21 mouse cellular contexts compared by ENCODE assay signal in the genomic region with DNA sequence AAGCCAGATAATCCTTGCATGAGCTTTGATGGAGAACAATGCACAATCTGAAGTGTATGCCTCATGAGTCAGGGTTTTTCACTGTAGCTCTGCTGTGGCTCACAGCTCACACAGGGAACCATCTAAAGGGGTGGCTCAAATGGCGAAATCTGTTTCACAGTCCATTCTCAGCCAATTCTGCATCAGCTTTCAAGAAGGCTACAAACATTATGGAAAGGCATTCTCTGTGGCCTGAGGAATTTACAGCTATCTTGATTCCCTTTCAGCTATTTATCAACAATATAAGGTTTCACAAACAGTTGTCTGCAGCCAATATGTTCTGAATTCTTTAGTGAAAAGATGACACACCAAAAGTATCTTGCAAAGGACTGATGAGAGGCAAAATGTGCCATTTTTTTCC. TPM values are rescaled to one million over a fixed set of nuclear protein-coding genes. Genes with fewer than 3 reads are reported as not detected.
"Had no signal": no experiment of that assay in that cellular context is flagged by ENCODE, and none has a peak within 500 bp of the region (broad histone marks: within the 10 kb centered on the region; RNA-seq: fewer than 3 reads in every experiment).

No protein-coding gene starts in this region.

- H3K4me3 ChIP-seq: layer of hippocampus, adult 2 months; limb, embryonic 10.5 days; limb, embryonic 13.5 days; liver, embryonic 12.5 days; liver, embryonic 15.5 days; neural tube, embryonic 12.5 days; neural tube, embryonic 15.5 days had no signal

- H3K27me3 ChIP-seq: limb, embryonic 13.5 days; liver, embryonic 12.5 days; liver, embryonic 15.5 days; neural tube, embryonic 12.5 days; neural tube, embryonic 15.5 days had no signal

- DNase-seq: kidney, adult 18-20 months; kidney, postnatal 25 days; layer of hippocampus, adult 9-11 months; liver; lung, adult 18-20 months; lung, postnatal 4 days; midbrain, embryonic 14.5 days; right cerebral cortex, adult 18-20 months; right cerebral cortex, postnatal 14 days; right cerebral cortex, postnatal 4 days; thymus, postnatal 25 days had no signal

- H3K4me2 ChIP-seq: limb, embryonic 13.5 days; liver, embryonic 12.5 days; liver, embryonic 15.5 days; midbrain, embryonic 11.5 days; neural tube, embryonic 12.5 days; neural tube, embryonic 15.5 days had no signal

- H3K36me3 ChIP-seq: limb, embryonic 10.5 days; limb, embryonic 13.5 days; liver, embryonic 12.5 days; liver, embryonic 15.5 days; neural tube, embryonic 12.5 days; neural tube, embryonic 15.5 days had no signal

- ATAC-seq: liver, embryonic 12.5 days had no signal

RNA-seq across cellular contexts. Expression of gene Vgll3, which starts 35.1 kb away (rescaled TPM):
- total RNA-seq: megakaryocyte progenitor cell, adult 5-6 weeks; megakaryocyte-erythroid progenitor cell, adult 5-6 weeks had no signal
